Mouse (Mus musculus) kidney, adult 10 weeks (tissue): ENCODE data around the gene Hunk. TPM values are rescaled to one million over a fixed set of nuclear protein-coding genes. Genes with fewer than 3 reads are reported as not detected.

Experiments used
- polyA plus RNA-seq: library from polyadenylated mRNA; stranded (reverse); fragments of 350-450 nt; fragmentation: Illumina TruSeq; extraction: RNeasy Lipid Tissue Mini Kit (QIAGEN cat#74804); gene quantifications from one replicate; pipeline ENCODE4 v1.2.3, GENCODE M21; 2014; ENCODE audit warnings: low read depth, low replicate concordance

The Hunk gene
- 1.1 TPM for polyA plus RNA-seq

DNA sequence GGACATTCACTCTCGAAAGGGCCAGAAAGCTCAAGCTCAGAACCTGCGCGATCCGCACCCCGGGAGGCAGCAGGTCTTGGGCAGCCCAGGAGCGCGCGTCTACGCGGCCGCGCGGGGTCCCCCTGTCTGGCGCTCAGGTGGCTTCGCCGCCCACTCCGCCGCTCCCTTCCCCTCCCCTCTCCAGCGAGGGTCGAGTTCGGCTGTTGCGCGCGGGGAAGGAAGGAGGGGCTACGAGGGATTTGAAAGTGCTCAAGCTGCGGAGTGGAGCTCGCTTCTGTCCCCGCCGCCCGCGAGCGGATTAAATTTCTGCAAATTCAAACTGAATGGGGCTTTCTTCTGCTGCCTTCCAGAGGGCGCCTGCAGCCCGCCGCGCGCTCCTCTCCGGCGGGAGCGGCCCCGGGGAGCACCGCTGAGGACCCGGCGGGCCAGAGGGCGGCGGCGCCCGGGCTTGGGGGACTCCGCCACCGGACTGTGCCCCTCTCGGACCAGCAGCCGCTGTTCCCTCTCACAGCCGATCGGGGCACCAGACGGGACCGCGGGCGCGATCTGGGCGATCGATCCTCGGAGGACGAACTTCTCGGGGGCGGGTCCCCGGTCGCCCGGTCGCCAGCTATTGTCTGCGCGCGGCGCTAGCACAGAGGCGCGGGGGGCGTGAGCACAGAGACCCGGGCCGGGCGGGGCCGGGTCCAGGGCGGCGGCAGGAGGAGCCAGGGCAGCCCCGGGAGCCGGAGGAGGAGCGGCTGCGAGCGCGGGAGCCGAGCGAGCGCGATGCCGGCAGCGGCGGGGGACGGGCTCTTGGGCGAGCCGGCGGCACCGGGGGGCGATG, at the start of gene Hunk:
Gene Hunk (plus strand): TSS at position 326 of the 826 bp plus-strand sequence.

Other genes starting within 250 kb of the Hunk start
- 4.4 TPM for gene Tiam1, start 242.2 kb upstream of the Hunk start, polyA plus RNA-seq
- gene Sod1, start 165.3 kb upstream of the Hunk start, polyA plus RNA-seq: 418 TPM
- gene Scaf4, start 101.5 kb upstream of the Hunk start, polyA plus RNA-seq: 12.5 TPM